Mouse (Mus musculus) E14TG2a.4 (cell line): ENCODE measurements around the gene Rgs11.

Experiments used
- H3K27me3 ChIP-seq: 2 replicates; pipeline ENCODE4 v1.6.1; 2014; ENCODE audit warnings: low read length, control low read depth; ENCODE audit not compliant: insufficient read depth
- H3K36me3 ChIP-seq: 2 replicates; pipeline ENCODE4 v1.6.1; 2014; ENCODE audit warnings: low read length, control low read depth; ENCODE audit not compliant: insufficient read depth
- H3K4me1 ChIP-seq: replicated peaks from 2 replicates; pipeline ENCODE4 v1.6.1; 2014; ENCODE audit warnings: low read depth, low read length, control low read depth
- H3K4me3 ChIP-seq: replicated peaks from 2 replicates; pipeline ENCODE4 v1.5.1; 2014; ENCODE audit warnings: mild to moderate bottlenecking, low read length
- H3K9me3 ChIP-seq: 2 replicates; pipeline ENCODE4 v1.6.1; 2014; ENCODE audit warnings: low read length, control low read depth
- CTCF ChIP-seq: conservative IDR thresholded peaks from 2 replicates; pipeline ENCODE4 v1.5.1; 2014; ENCODE audit warnings: low read length
- NANOG ChIP-seq: IDR thresholded peaks from 2 replicates; pipeline ENCODE4 v1.6.1; 2014; ENCODE audit warnings: borderline replicate concordance, low read length, mixed read lengths
- POU5F1 ChIP-seq: IDR thresholded peaks from 2 replicates; pipeline ENCODE4 v1.6.1; 2014; ENCODE audit warnings: low read length, borderline replicate concordance

Rgs11 gene

DNA sequence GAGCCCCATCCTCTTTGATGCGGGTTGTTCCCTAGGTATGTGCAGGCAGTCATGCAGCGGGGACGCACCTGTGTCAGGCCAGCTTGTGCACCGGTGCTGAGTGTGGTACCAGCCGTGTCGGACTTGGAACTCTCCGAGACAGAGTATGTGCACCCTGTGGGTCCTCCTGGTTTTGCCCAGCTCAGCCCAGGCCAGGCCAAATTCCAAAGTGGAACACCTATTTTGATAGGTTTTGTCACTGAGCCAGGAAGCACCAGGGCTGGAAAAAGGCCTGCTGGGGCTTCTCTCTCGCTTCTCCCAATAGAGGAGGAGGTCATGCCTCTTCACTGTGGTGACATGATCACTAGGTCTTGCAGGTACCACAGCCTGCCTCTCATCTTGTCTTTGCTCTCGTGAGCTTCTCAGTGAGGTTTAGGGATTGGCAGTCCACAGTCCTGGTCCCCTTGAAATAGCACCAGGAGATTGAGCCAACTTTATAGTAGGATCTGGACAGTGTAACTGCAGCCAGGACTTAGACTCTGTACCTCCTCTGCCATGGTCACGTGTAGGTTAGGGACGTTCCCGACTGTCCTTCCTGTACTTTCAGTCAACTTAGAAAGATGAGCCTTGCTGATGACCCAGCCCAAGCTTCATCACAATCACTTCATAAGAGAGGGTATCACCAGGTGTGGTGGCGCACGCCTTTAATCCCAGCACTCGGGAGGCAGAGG lies 10.1 kb upstream of the Rgs11 start:
- no peaks in the 10 kb centered on the region for H3K27me3 ChIP-seq
- TF ChIP-seq POU5F1 (no peak), NANOG (no peak), CTCF (no peak)
- peaks cover 17% of the 10 kb centered on the region for H3K4me1 ChIP-seq
- no peak overlapping the region for H3K4me3 ChIP-seq
- peaks cover 97% of the 10 kb centered on the region for H3K36me3 ChIP-seq
- no peaks in the 10 kb centered on the region for H3K9me3 ChIP-seq

DNA sequence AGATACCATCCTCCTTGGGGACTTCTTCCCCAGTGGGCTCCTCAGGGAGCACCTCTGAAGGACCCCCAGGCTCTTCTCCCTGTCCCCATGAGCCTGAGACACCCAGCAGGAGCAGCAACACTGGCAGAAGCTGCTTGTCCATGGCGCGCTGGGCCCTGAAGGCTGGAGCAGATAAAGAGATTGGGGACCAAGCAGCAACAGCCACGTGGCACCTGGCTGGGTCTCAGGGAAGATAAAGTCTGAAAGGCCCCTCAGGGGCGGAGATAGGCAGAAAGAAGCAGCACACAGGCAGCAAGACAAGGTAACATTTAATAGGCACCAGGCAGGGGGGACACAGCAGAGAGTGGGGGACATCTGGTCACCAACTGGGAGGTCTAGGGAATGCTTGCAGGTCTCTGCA lies 3.9 kb upstream of the Rgs11 start, which contains the start of gene Pdia2:
Pdia2 (minus strand) TSS at position 196 of the 400 bp plus-strand sequence.
- H3K9me3 ChIP-seq = no peaks in the 10 kb centered on the region
- peaks cover 50% of the 10 kb centered on the region for H3K27me3 ChIP-seq
- TF ChIP-seq CTCF = no peak
- H3K4me1 ChIP-seq = peaks cover 49% of the 10 kb centered on the region
- H3K4me3 ChIP-seq = no peak within 1 kb of the TSS
- peaks cover 56% of the 10 kb centered on the region for H3K36me3 ChIP-seq

DNA sequence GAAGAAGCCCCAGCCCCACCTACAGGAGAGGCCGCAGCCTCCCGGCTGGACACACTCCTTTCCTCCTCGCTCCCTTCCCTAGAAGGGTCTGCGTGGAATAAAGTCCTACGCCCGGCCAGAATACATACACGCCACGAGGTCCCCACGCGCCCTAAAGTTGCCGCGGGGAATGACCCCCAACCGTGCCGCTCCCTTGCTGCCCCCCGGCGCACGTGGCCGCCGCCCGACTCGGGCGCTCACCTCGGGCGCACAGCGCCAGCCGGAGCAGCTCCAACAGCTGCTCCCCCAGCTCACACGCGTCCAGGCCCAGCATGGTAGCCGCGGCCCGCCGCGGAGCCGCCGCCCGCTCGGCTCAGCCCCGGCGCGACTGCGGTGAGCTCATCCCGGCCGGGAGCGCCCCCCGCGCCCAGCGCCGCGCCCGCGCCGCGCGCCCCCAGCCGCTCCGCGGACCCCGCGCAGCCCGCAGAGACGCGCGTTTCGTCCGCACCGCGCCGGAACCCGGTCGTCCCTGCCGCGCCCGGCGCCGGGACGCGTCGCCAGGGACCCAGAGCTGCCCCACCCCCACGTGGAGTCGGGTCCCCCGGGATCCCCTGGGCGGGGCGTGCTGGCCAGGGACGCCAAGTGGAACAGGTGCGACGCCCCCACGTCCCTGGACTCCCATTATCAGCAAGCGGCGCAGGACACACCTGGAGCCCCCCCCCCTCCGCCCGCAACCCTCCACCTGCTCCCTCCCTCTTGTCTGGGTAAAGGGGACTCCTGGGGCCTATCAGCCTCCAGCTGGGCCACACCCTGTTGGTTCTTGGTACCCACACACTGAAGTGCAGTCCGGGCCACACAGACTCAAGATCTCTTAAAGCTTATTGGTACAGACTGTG lies 1.7 kb upstream of the Rgs11 start:
- H3K27me3 ChIP-seq = peaks cover 67% of the 10 kb centered on the region
- TF ChIP-seq NANOG (no peak), POU5F1 (no peak)
- H3K4me1 ChIP-seq = peaks cover 58% of the 10 kb centered on the region
- H3K36me3 ChIP-seq = peaks cover 35% of the 10 kb centered on the region
- H3K9me3 ChIP-seq = no peaks in the 10 kb centered on the region
- H3K4me3 ChIP-seq = peak overlapping the region; percentile 84

DNA sequence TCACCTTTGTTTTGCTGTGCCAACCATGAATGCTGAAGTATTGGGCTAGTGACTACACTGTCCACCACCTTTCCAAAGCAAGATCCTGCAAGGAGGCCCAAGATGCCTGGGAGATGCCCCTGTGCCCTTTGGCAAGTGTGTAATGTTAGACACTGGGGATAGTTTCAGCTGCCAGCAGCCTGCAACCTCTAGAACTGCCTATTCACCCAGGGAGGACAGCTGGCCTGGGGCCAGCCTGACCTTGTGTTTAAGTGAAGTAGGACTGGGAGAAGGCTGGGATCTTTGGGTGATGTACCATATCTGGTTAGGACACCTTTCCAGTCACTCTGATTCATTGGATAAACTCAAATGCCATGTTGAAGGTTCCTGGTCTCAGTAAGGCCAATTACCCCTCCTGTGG lies 753 bp upstream of the Rgs11 start:
- Histone ChIP-seq H3K36me3 (peaks cover 26% of the 10 kb centered on the region), H3K4me1 (peaks cover 65% of the 10 kb centered on the region)

DNA sequence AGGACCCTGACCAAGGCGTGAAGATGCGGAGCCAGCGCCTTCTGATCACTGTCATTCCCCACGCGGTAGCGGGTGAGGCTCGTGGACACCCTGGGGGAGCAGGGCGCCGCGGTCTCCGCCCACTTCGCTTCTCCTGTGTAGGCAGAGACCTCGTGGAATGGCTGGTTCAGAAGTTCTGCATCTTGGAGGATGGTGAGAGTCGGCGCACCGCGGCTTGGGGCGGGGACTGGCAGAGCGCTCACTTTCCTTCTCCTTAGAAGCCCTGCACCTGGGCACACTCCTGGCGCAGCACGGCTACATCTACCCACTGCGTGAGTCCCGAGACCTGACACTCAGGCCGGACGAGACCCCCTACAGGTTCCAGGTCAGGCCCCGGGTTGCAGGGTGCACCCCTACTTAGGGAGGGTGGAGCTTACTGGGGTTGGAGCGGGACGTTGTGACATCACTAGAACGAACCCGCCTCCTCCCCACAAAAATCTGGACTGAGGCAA lies 615 bp downstream of the Rgs11 start:
- no peaks in the 10 kb centered on the region for H3K9me3 ChIP-seq
- H3K36me3 ChIP-seq = peaks cover 13% of the 10 kb centered on the region
- H3K4me3 ChIP-seq = peak overlapping the region; percentile 76
- H3K4me1 ChIP-seq = peaks cover 79% of the 10 kb centered on the region
- peaks cover 87% of the 10 kb centered on the region for H3K27me3 ChIP-seq
- TF ChIP-seq POU5F1 = no peak
- no peak for TF ChIP-seq CTCF
- TF ChIP-seq NANOG = no peak

More for the DNA sequence above, 753 bp upstream of the Rgs11 start:
- Histone ChIP-seq H3K4me3 (peak overlapping the region; percentile 76; the same call in 1 of the 2 replicates), H3K9me3 (no peaks in the 10 kb centered on the region), H3K27me3 (peaks cover 73% of the 10 kb centered on the region)
- TF ChIP-seq CTCF (no peak), POU5F1 (no peak), NANOG (no peak)

DNA sequence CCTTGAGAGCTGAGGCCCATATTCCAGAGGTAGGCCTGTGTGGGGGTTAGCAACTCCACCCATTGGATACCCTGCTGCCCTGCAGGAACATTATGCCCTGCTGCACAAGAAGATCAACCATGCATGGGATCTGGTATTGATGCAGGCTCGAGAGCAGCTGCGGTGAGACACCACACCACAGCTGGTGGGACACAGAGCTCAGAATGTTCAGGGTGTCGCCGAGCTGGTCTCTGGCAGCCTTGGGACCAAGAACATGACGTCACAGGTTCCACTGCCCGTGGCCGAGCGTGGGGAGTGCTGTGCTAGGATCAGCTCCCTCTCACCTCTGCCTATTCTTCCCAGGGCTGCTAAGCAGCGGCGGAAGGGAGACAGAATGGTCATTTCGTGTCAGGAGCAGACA lies 2.0 kb downstream of the Rgs11 start:
- H3K36me3 ChIP-seq = no peaks in the 10 kb centered on the region
- peaks cover 77% of the 10 kb centered on the region for H3K27me3 ChIP-seq
- 0 out of 2 replicates have a peak overlapping the region, but pooled peaks have one; percentile 32 for H3K4me3 ChIP-seq
- TF ChIP-seq NANOG (no peak), POU5F1 (no peak), CTCF (no peak)
- H3K4me1 ChIP-seq = peaks cover 81% of the 10 kb centered on the region
- H3K9me3 ChIP-seq = no peaks in the 10 kb centered on the region

DNA sequence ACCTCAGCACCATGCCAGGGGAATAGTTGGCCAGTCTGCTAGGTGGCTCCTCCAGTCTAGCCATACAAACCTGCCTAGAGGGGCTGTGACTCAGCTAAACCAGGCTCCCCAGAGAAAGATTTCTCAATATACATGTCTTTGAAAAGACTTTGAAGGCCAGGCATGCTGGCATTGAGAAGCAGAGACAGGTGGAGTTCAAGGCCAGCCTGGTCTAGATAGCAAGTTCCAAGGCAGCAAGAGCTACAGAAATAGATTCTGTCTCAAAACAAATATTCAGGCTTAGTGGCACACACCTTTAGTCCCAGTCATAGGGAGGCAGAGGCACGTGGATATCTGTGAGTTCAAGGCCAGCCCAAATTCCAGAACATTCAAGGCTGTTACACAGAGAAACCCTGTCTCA lies 3.6 kb downstream of the Rgs11 start:
- Histone ChIP-seq H3K4me3 (no peak overlapping the region), H3K9me3 (no peaks in the 10 kb centered on the region), H3K4me1 (peaks cover 71% of the 10 kb centered on the region), H3K27me3 (peaks cover 66% of the 10 kb centered on the region), H3K36me3 (peaks cover 7% of the 10 kb centered on the region; the same call in 1 of the 2 replicates)
- TF ChIP-seq CTCF (no peak), POU5F1 (no peak), NANOG (no peak)

DNA sequence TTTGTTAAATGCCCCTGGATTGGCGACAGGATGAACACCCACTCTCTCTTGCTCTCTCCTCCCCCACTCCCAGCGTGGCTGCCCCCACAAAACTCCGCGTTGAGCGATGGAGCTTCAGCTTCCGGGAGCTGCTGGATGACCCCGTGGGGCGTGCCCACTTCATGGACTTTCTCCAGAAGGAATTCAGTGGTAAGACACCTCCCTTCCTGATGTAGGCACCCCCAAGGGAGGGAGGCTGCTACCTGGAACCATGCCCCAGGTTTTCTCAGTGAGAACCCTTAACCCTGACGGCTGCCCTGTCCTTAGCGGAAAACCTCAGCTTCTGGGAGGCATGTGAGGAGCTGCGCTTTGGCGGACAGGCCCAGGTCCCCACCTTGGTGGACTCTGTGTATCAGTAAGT lies 4.9 kb downstream of the Rgs11 start, which contains the start of gene Arhgdig:
Arhgdig (minus strand) TSS at position 101 of the 400 bp plus-strand sequence.
- Histone ChIP-seq H3K9me3 (no peaks in the 10 kb centered on the region), H3K4me3 (peak within 1 kb of the TSS; percentile 48), H3K27me3 (peaks cover 53% of the 10 kb centered on the region), H3K36me3 (peaks cover 7% of the 10 kb centered on the region; the same call in 1 of the 2 replicates), H3K4me1 (peaks cover 61% of the 10 kb centered on the region)
- TF ChIP-seq POU5F1 (no peak), NANOG (no peak)
